Comparison of ENCODE assay signal across 22 mouse cellular contexts in the genomic region with DNA sequence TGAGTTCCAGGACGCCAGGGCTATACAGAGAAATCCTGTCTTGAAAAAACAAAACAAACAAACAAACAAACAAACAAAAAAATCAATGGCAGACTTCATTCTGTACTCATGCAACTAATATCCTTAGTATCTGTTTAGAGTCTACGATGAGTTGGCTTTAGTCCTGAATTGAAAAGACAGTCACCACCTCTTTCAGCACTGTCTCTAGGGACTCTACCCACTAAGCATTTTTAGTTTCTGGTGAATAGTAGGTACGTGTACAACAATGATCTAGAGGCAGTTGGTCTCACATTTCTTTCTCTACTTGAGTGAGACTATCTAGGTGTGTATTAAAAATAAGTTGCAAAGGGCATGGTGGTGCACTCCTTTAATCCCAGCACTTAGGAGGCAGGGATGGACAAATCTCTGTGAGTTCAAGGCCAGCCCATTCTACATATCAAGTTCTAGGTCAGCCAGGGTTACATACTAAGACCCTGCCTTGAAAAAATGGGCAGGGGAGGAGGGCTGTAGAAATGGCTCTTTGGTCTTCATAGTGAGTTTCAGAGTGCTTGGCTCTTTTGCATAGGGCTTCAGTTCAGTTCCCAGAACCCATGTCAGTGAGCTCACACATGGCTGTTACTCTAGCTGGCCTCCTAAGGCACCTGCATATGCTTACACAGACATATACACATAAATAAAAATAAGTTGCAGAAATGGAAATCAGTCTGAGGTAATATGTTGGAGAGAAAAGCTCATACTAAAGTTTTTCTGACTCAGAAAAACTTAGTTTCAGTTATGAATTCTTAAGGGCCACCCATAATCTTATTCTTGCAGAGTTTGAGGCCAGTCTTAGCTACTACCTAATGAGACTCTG. TPM values are rescaled to one million over a fixed set of nuclear protein-coding genes. Genes with fewer than 3 reads are reported as not detected.
DNase-seq lines count a peak whose midpoint lies in the region; TF ChIP-seq lines count a peak whose summit lies in the region.
"Had no signal": no experiment of that assay in that cellular context is flagged by ENCODE, and none has a peak within 500 bp of the region (broad histone marks: within the 10 kb centered on the region; RNA-seq: fewer than 3 reads in every experiment).

No protein-coding gene starts in this region.

- TF ChIP-seq RAD21 in CH12.LX (IDR thresholded peaks at IDR 0.05; ENCODE audit: low read depth, low read length) (no peak; the same call in 1 of the 2 replicates), MEL (IDR thresholded peaks at IDR 0.05; ENCODE audit: low read depth, low read length) (no peak)

- H3K79me2 ChIP-seq in CH12.LX (replicated peaks; ENCODE audit: control insufficient read depth, extremely low read depth, insufficient read depth, poor library complexity, severe bottlenecking) (no peaks in the 10 kb centered on the region; the same call in 1 of the 2 replicates), MEL (ENCODE audit: control insufficient read depth, insufficient read depth, low read length, poor library complexity) (no peaks in the 10 kb centered on the region; the same call in 1 of the 2 replicates)

- H3K27ac ChIP-seq in CH12.LX (ENCODE audit: insufficient read depth, low read depth): peak overlapping the region; percentile 91
- peak overlapping the region; percentile 60 for H3K27ac ChIP-seq in MEL (ENCODE audit: control insufficient read depth, low read depth, low read length)

- H3K4me2 ChIP-seq in CH12.LX (ENCODE audit: insufficient read depth, low read depth, poor library complexity, severe bottlenecking): peak overlapping the region; percentile 87; the same call in 1 of the 2 replicates

- peaks cover 0 to 28% of the 10 kb centered on the region in 2 experiments for H3K36me3 ChIP-seq in CH12.LX (replicated peaks in 1 of 2; ENCODE audit: control insufficient read depth in 1 of 2, insufficient read depth in 1 of 2, low read length in 1 of 2)
- H3K36me3 ChIP-seq in MEL (ENCODE audit: control insufficient read depth in 1 of 2, insufficient read depth in 2 of 2, low read length in 2 of 2): peaks cover 0 to 20% of the 10 kb centered on the region in 2 experiments; a peak in 3 of 4 replicates

- in situ Hi-C loops in CH12.LX (cut with MboI; ENCODE audit: low pct_ligation_motif_present, low pct_unique_long_range_greater_than_20kb, low sequenced_read_pairs): loop anchor here (25.0 kb wide), 1 partner anchor 310 kb away; no protein-coding TSS in a partner anchor

- DNase-seq in heart, adult 11 months: peak; percentile 66
- DNase-seq in heart, adult 8-10 months (ENCODE audit: low spot score): no peak
- DNase-seq in A20 (ENCODE audit: low read depth, low spot score) (peak; percentile 47), CH12.LX (ENCODE audit: extremely low read depth) (peak; percentile 66), MEL (ENCODE audit: low read depth, low spot score) (peak; percentile 25), liver (no peak)
- no peak for DNase-seq in cerebellum, postnatal 25 days
- DNase-seq in left cerebral cortex, adult 11 months (ENCODE audit: low spot score): no peak
- DNase-seq: adrenal gland, adult 2 months; adrenal gland, adult 8-10 months; adrenal gland, postnatal 10 days; adrenal gland, postnatal 14 days; adrenal gland, postnatal 25 days; adrenal gland, postnatal 36 days; B cell, adult 2 months; cerebellum, adult 11 months; cerebellum, adult 11-12 months; cerebellum, adult 18-20 months; cerebellum, adult 2 months; cerebellum, adult 8-10 months had no signal

- H3K9ac ChIP-seq in CH12.LX (ENCODE audit: insufficient read depth, low read depth): peak overlapping the region; percentile 13
- peak overlapping the region; percentile 31 for H3K9ac ChIP-seq in MEL (ENCODE audit: control insufficient read depth, low read depth, low read length, poor library complexity, severe bottlenecking)

- TF ChIP-seq POLR2A in CH12.LX (IDR thresholded peaks at IDR 0.05; ENCODE audit: low read depth, low read length): 0 out of 2 replicates have a peak, but pooled peaks have one; percentile 26
- no peak for TF ChIP-seq POLR2A in MEL (IDR thresholded peaks at IDR 0.05; ENCODE audit: control insufficient read depth in 1 of 2, insufficient read depth in 1 of 2, low read depth in 1 of 2, low read length in 2 of 2, poor library complexity in 1 of 2)

- H3K9me3 ChIP-seq in CH12.LX (replicated peaks; ENCODE audit: low read length) (peaks cover 3% of the 10 kb centered on the region), MEL (replicated peaks; ENCODE audit: insufficient read depth, low read length) (no peaks in the 10 kb centered on the region)
- H3K9me3 ChIP-seq: G1E had no signal

- TF ChIP-seq CTCF in CH12.LX (conservative IDR thresholded peaks at IDR 0.05 in 1 of 2, IDR thresholded peaks at IDR 0.05 in 1 of 2; ENCODE audit: low read depth in 2 of 2, low read length in 2 of 2) (no peak), MEL (IDR thresholded peaks at IDR 0.05 in 2 of 3, conservative IDR thresholded peaks at IDR 0.05 in 1 of 3; ENCODE audit: control insufficient read depth in 1 of 3, insufficient read depth in 1 of 3, low read depth in 2 of 3, low read length in 3 of 3, poor library complexity in 1 of 3, severe bottlenecking in 1 of 3) (no peak)

- peak overlapping the region in 1 of 3 experiments; percentile 4 for H3K4me3 ChIP-seq in CH12.LX (replicated peaks in 1 of 3; ENCODE audit: low read depth in 2 of 3, low read length in 2 of 3, poor library complexity in 1 of 3)
- H3K4me3 ChIP-seq in MEL (ENCODE audit: control insufficient read depth in 1 of 2, insufficient read depth in 1 of 2, low read depth in 2 of 2, low read length in 2 of 2): no peak overlapping the region

- H3K27me3 ChIP-seq in CH12.LX (replicated peaks) (no peaks in the 10 kb centered on the region), MEL (ENCODE audit: control insufficient read depth in 1 of 2, insufficient read depth in 2 of 2, low read length in 2 of 2) (no peaks in the 10 kb centered on the region)
- H3K27me3 ChIP-seq: Patski had no signal

- peaks cover 16 to 54% of the 10 kb centered on the region in 2 experiments; a peak in 3 of 4 replicates for H3K4me1 ChIP-seq in CH12.LX (ENCODE audit: control insufficient read depth in 1 of 2, insufficient read depth in 2 of 2)
- H3K4me1 ChIP-seq in MEL (ENCODE audit: control insufficient read depth in 1 of 2, insufficient read depth in 2 of 2, low read length in 2 of 2): peaks cover 4 to 12% of the 10 kb centered on the region in 2 experiments; a peak in 3 of 4 replicates

- peak; percentile 69; the same call in 1 of the 2 replicates for TF ChIP-seq EP300 in CH12.LX (IDR thresholded peaks at IDR 0.05; ENCODE audit: low read length)
- TF ChIP-seq EP300 in MEL (IDR thresholded peaks at IDR 0.05; ENCODE audit: low read depth in 1 of 2, low read length in 2 of 2): no peak

- dilution Hi-C loops in CH12.LX (cut with MboI; ENCODE audit: extremely low pct_ligation_motif_present, extremely low pct_unique_long_range_greater_than_20kb, low sequenced_read_pairs): no loop called here

TF ChIP-seq in CH12.LX, 34 proteins besides CTCF, POLR2A, EP300 and RAD21 (continues in another document):
- 0 out of 2 replicates have a peak, but pooled peaks have one; percentile 37 for TF ChIP-seq MAZ (IDR thresholded peaks at IDR 0.05; ENCODE audit: low read depth, low read length)
- TF ChIP-seq USF1 (IDR thresholded peaks at IDR 0.05; ENCODE audit: low read depth, low read length): no peak
- TF ChIP-seq UBTF (IDR thresholded peaks at IDR 0.05; ENCODE audit: low read depth, low read length): no peak
- no peak for TF ChIP-seq ZMIZ1 (IDR thresholded peaks at IDR 0.05; ENCODE audit: low read depth, low read length)
- no peak; the same call in 1 of the 2 replicates for TF ChIP-seq JUN (IDR thresholded peaks at IDR 0.05; ENCODE audit: insufficient read depth, low read depth, low read length)
- 0 out of 2 replicates have a peak, but pooled peaks have one; percentile 26 for TF ChIP-seq E2F4 (IDR thresholded peaks at IDR 0.05; ENCODE audit: insufficient replicate concordance, low read depth, low read length)
- TF ChIP-seq IRF4 (IDR thresholded peaks at IDR 0.05; ENCODE audit: low read depth, low read length): peak; percentile 64
- TF ChIP-seq NELFE (IDR thresholded peaks at IDR 0.05; ENCODE audit: low read depth, low read length): no peak
- peak; percentile 59; the same call in 1 of the 2 replicates for TF ChIP-seq MEF2A (IDR thresholded peaks at IDR 0.05; ENCODE audit: borderline replicate concordance, low read depth, low read length)

TF ChIP-seq in MEL, 35 proteins besides CTCF, POLR2A, EP300 and RAD21:
- TF ChIP-seq TAL1 (IDR thresholded peaks at IDR 0.05; ENCODE audit: low read length) (no peak), USF2 (IDR thresholded peaks at IDR 0.05; ENCODE audit: borderline replicate concordance in 1 of 2, insufficient read depth in 1 of 2, low read depth in 1 of 2, low read length in 2 of 2) (no peak), GABPA (IDR thresholded peaks at IDR 0.05; ENCODE audit: low read depth, low read length) (no peak), ZMIZ1 (IDR thresholded peaks at IDR 0.05; ENCODE audit: low read depth, low read length) (no peak), CHD2 (IDR thresholded peaks at IDR 0.05; ENCODE audit: low read length) (no peak), MYC (IDR thresholded peaks at IDR 0.05; ENCODE audit: low read depth, low read length) (no peak), ZKSCAN1 (IDR thresholded peaks at IDR 0.05; ENCODE audit: low read depth, low read length) (no peak), NRF1 (IDR thresholded peaks at IDR 0.05; ENCODE audit: insufficient read depth, low read depth, low read length, poor library complexity, severe bottlenecking) (no peak), POLR2AphosphoS2 (IDR thresholded peaks at IDR 0.05; ENCODE audit: low read length) (no peak), ETS1 (IDR thresholded peaks at IDR 0.05; ENCODE audit: low read depth, low read length) (no peak), TBP (IDR thresholded peaks at IDR 0.05; ENCODE audit: low read depth, low read length) (no peak), MXI1 (IDR thresholded peaks at IDR 0.05; ENCODE audit: low read depth, low read length) (no peak)

RNA-seq across cellular contexts. Expression of a gene that starts 51.3 kb away (rescaled TPM):
- 10 to 100 TPM; 26.5 to 31.3 (median 29.1) TPM for total RNA-seq in heart, adult 8-10 months (2022)
- 4.0 and 5.9 TPM in 2 replicates for total RNA-seq in CH12.LX (2012; rRNA removed)
- 5.7 and 6.7 TPM in 2 replicates for total RNA-seq in CH12.LX (2014; rRNA removed)
- 5.7 and 7.6 TPM in 2 replicates for polyA plus RNA-seq in CH12.LX (2012; ENCODE audit: insufficient read length, low read depth)
- 4.1 and 5.2 TPM in 2 replicates for total RNA-seq in MEL (2012; rRNA removed)
- polyA plus RNA-seq in MEL (2012; ENCODE audit: insufficient read depth in 1 of 2, insufficient read length in 2 of 2, low read depth in 1 of 2, low replicate concordance in 2 of 2, missing spikeins in 1 of 2): 1 to 10 TPM in 1 of 2 experiments, not detected in 1; 6.8 TPM

RNA-seq across cellular contexts. Expression of a gene that starts 51.4 kb away (rescaled TPM):
- total RNA-seq in heart, adult 8-10 months (2022): 10 to 100 TPM; 16.7 to 22.8 (median 20.2) TPM
- total RNA-seq in CH12.LX (2012; rRNA removed) (12.0 and 12.1 TPM in 2 replicates), CH12.LX (2014; rRNA removed) (8.0 and 9.0 TPM in 2 replicates), MEL (2012; rRNA removed) (11.6 and 13.6 TPM in 2 replicates)
- polyA plus RNA-seq in CH12.LX (2012; ENCODE audit: insufficient read length, low read depth) (14.8 and 18.5 TPM in 2 replicates), MEL (2012; ENCODE audit: insufficient read depth in 1 of 2, insufficient read length in 2 of 2, low read depth in 1 of 2, low replicate concordance in 2 of 2, missing spikeins in 1 of 2) (10 to 100 TPM in 1 of 2 experiments, not detected in 1; 19.0 TPM)

Comparison
In these comparisons a context has a peak if more than half of its experiments do, and no peak if none do; other contexts are left out.
1. DNase-seq: peak in heart, adult 11 months (single experiment), A20 (single experiment), CH12.LX (single experiment) and MEL (single experiment); none in heart, adult 8-10 months (single experiment), cerebellum, postnatal 25 days (0 of 2), liver (single experiment) and left cerebral cortex, adult 11 months (single experiment).